Mouse (Mus musculus) right cerebral cortex, adult 2 months (tissue): ENCODE data around the gene Krt18.
"Not testable (repeated sequence)": the region's sequence is repeated elsewhere in the genome, so short reads cannot be mapped to it uniquely, and the experiment has no call there.

ENCODE experiments used
- DNase-seq, 2 experiments: peaks; one replicate each; pipeline ENCODE4 v3.0.0; 2021 to 2022; ENCODE audit warnings: low spot score in 2 of 2

Krt18 gene

DNA sequence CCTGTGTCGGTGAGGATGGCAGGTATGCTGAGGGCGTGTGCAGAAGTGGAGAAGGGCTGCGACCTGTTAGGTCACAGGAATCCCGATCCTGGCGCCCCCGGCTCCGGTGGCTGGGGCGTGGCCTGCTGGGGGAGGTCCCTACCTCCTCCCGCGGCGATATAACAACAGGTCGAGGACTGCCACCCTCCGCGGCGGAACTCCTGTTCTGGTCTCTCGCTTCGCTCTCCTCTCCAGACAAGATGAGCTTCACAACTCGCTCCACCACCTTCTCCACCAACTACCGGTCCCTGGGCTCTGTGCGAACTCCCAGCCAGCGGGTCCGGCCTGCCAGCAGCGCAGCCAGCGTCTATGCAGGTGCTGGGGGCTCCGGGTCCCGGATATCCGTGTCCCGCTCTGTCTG, at the start of gene Krt18:
Krt18 (plus strand) TSS at position 141 of the 400 bp plus-strand sequence.
- DNase-seq = no peak

DNA sequence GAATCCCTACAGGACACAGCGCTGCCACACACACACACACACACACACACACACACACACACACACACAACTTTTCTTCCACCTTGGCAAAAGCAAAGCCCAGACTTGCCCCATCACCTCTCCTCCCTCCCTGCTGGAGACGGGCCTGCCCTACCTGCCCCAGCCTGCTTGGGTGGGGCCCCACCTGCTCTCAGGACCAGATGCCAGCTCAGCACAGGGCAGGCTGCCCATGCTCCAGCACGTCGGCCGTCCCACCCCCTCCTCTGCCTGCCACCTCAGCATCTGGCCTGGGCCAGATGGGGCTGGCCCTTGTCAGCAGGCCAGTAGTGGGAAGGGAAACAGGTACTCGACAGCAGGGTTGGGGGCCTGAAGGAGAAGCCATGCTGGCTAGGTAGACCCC, 47.1 kb upstream of the Krt18 start:
- no peak for DNase-seq

DNA sequence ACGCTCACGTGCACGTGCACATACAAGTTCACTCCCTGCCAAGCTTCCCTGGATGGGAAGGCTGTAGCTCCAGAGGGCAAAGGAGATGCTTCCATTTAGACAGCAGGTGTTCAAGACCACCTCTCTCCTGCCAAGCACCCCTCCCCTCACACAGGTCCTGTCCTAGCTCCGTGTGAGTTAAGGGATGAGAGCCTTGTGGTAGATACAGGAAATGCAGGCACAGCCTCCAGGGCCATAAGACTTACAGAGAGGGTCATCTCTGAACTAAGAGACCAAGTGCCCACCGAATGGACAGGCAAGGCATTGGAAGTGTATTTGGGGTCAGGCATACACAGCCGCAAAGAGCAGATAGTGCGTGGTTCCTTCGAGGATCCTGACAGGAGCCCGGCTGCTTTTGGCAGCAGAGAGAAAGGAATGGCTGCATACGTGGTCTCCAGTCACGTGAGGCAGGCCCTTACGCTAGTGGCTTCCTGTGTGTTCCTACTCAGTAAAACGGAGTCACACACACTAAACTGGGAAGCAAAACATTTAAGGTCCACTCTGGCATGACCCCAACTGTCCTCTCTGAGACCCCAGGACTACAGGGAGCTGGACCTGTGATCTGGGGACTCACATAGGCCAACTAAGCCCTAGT, 44.5 kb upstream of the Krt18 start:
- no peak for DNase-seq

GRCm38 (mm10) chr15:101983949-101984601, 43.9 kb upstream of the Krt18 start:
- peak; percentile 94 to 96 for DNase-seq

DNA sequence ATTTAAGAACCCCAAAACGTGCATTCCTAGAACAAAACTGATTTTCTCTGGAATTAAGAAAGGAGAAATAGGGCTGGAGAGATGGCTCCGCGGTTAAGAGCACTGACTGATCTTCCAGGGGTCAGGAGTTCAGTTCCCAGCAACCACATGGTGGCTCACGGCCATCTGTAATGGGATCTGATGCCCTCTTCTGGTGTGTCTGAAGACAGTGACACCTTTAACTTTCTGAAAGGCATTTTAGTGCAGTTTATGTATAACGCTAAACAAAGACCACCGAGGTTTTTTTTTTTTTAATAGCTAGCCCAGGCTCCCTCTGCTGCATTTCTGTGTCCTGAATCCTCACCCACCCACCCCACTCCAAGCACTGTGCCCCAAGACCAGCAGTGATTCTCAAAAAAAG, 43.2 kb upstream of the Krt18 start:
- DNase-seq = no peak

GRCm38 (mm10) chr15:101988119-101988518, 39.9 kb upstream of the Krt18 start:
- peak; percentile 91 to 93 for DNase-seq

DNA sequence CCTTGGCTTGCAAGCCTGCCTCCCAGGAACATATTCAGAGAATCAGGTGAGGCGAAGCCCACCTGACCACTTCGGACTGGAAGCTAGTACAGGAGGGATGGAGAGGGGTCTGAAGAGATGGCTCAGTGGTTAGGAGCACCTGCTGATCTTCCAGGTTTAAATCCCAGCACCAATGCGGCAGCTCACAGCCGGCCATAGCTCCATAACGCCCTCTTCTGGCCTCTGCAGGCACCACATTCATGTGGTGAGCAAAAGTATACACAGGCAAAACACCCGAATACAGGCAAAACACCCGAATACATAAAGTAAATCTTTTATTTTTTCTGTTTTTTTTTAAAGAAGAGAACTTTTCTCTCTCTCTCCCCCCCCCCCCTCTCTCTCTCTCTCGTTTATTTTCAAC, 39.3 kb upstream of the Krt18 start:
- no peak for DNase-seq

- no peak for DNase-seq
Observed at GRCm38 (mm10) chr15:101990946-101991345, 37.0 kb upstream of the Krt18 start.

GRCm38 (mm10) chr15:101994365-101994764, 33.6 kb upstream of the Krt18 start:
- DNase-seq = no peak

- no peak for DNase-seq
Observed at GRCm38 (mm10) chr15:101995484-101996236, 32.3 kb upstream of the Krt18 start.

DNA sequence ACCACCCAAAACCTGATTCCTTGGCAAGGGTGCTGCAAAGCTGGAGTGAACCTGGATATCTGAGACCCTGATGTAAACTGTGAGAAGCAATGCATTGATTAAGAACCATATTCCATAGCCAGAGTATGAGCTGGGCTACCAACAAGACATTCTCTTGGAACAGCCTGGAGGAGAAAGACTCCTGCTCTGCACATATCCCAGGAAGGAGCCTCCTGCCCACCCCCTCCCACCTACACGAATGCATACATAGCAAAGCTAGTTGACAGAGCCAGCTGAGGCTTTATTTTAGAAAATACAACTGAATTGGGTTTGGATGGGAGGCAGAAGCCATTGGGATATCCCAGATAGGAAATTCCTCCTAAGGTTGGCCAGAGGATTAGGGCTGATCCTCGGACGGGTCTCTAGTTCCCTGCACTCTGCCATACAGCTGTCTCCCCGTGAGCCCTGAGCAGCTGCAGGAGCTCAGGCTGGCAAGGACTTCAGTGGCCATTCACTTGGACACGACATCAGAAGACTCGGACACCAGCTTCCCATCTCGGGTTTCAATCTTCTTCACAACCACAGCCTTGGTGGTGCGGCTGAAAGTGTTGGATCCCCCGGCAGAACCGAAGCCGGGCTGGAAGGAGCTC, 31.4 kb upstream of the Krt18 start:
- not testable (repeated sequence) for DNase-seq

GRCm38 (mm10) chr15:101999156-101999555, 28.8 kb upstream of the Krt18 start:
- DNase-seq = no peak

GRCm38 (mm10) chr15:101999676-102000335, 28.2 kb upstream of the Krt18 start:
- no peak for DNase-seq

DNA sequence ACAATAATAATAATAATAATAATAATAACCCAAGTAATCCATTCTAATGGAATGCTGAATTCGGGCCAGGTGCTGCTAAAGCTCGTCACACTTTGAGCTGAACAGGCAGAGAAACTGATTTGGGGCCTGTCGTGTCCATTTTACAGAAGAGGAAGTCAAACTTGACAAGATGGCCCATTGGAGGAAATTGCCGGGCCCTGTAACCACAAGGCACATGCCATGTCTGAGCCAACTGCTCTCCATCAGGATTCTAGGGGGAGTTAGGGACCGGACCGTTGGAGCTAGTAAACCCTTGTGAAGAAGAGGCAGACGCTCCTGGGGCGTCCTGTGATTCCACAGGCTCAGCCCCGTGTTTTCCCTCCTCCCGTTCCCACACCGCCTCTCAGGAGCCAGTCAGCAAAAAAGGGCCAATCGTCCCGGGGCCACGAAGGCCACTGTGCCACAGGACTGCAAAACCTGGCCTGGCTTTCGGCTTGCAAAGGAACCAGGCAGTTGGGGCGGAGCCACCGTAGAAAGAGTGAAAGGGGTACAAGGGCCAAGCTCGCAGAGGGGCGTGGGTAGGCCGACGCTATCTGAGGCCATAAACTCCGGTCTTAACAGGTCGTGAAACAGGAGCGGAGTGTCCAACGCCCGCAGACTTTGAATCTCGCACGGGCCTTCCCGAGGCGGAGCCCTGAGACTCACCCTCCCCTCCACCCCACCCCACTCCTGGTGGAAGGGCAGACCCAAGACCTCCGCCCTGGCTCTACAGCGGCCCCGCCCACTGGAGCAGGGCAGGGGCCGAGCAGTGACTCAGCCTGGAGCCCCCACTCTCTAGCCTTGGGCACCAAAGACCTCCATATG, 25.1 kb upstream of the Krt18 start:
- no peak for DNase-seq

DNA sequence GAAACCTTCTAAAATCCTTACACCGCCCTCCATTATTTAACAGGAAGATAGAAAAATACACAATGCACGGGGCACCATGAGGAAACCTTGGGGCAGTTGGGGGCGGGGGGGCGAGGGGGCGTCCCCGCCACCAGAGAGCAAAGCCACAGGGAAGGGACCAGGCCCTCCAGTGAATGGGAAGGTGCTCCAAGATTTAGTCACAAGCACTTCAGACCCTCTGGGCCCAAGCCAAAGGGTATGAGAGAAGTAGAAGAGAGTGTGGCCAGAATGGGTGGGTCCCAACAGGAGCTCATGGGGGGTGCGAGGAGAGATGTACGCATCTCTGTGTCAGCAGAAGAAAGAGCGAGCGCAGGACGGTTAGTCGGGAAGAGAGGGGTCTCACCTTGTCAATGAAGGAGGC, 24.5 kb upstream of the Krt18 start:
- DNase-seq = no peak

DNA sequence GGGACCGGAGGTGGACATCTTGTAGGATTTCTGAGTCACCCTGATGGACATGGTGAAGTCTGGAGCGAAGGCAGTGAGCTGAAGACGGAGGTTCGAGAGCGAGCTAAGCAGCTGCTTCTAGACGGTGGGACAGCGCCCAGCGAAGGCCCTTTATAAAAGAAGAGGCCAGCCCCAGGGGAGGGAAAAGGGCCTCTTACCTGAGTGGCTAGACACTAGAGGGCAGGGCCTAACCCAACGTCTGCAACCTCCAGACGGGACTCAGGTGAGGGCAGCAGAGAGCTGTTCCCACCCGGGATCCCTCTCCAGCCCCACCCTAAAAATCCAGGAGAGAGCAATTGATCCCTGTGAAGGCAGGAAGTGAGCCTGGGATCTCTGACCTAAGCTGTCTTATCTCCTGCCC, 23.8 kb upstream of the Krt18 start, which contains the start of gene Krt8:
Krt8 (minus strand) TSS at position 294 of the 400 bp plus-strand sequence.
- no peak for DNase-seq

DNA sequence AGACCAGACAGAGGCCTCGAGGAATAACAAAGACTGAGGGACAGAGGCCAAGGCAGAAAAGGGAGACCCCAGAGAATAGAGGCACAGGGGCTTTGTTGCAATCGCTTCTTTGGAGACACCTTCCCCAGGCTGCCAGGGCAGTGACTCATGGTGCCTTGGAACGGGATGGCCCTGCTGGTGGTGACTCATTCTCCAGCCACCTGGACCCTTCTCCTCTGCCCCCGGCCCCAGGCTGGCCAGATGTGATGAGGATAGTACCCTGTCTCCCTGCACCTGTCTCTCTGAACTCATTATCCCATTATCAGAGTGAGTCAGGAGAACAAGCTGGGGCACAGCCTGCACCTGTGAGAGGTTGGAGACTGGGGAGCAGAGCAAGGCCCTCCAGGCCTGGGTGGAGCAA, 22.7 kb upstream of the Krt18 start:
- DNase-seq = no peak

- DNase-seq = no peak
Observed at GRCm38 (mm10) chr15:102006317-102006716, 21.7 kb upstream of the Krt18 start.

DNA sequence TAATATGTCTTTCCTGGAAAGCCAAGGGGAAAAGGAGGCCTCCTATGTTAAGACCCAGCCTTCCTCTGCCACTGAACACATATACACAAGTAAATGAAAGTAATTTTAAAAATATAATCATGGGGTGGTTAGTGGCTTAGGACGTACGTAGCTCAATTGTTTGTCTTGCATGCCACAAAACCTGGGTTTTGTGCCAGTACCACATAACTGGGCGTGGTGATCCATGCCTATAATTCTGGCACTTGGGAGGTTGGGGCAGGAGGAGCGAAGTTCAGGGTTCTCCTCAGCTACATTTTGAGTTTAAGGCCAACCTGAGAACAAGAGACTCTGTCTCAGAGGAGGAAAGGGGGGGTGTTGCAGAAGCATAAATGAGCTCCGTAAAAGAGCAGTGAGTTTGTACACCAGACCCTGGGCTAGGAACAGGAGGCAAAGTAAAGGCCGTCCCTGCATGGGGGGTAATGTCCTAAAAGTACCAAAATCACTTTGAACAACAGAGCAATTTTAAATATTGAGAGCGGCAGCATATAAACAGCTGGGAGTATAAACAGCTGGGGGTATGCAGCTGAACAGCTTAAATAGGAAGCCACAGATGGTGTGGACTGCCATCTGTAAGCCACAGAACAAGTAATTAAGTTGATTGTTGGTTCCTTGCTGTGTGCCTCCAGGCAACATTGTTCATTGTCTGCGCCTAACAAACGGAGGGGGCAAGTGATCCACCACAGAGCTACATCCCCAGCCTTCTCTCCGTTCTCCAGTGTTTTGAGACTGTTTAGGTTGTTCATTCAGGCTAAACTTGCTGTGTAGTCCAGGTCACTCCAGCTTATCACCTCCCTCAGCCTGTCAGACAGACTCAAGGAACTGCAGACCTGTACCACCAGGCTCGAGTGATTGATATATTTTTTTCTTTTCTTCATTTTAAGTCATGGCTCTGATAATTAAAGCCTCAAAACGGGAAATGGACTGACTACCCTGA, 20.6 kb upstream of the Krt18 start:
- no peak for DNase-seq
